Mouse (Mus musculus): ENCODE measurements around the gene Lbhd1.

The Lbhd1 gene

GRCm38 (mm10) chr19:8883616-8884015 is at the start of gene Lbhd1, which contains the start of gene Gm49403:
Lbhd1 (plus strand) TSS chr19:8883732.
Gm49403 (plus strand) TSS chr19:8883930.
- CTCF ChIA-PET = no interaction called here

- CTCF ChIA-PET = interaction anchor here (0.6 kb wide), 1 partner anchor 118 kb away, joined by 9 read pairs; no protein-coding TSS in a partner anchor
These were observed 47.2 kb upstream of the Lbhd1 start for GRCm38 (mm10) chr19:8836327-8836726.

- CTCF ChIA-PET = no interaction called here
These were observed 46.2 kb upstream of the Lbhd1 start, which contains the start of gene Bscl2 for GRCm38 (mm10) chr19:8837251-8837791. Bscl2 (plus strand) TSS chr19:8837467.

- CTCF ChIA-PET = interaction anchor here (0.7 to 0.8 kb wide), 2 partner anchors 33 to 89 kb away, joined by 3 to 8 read pairs; partner anchors contain the start of gene Ubxn1
These were observed 45.3 kb upstream of the Lbhd1 start for GRCm38 (mm10) chr19:8838041-8838730.

DNA sequence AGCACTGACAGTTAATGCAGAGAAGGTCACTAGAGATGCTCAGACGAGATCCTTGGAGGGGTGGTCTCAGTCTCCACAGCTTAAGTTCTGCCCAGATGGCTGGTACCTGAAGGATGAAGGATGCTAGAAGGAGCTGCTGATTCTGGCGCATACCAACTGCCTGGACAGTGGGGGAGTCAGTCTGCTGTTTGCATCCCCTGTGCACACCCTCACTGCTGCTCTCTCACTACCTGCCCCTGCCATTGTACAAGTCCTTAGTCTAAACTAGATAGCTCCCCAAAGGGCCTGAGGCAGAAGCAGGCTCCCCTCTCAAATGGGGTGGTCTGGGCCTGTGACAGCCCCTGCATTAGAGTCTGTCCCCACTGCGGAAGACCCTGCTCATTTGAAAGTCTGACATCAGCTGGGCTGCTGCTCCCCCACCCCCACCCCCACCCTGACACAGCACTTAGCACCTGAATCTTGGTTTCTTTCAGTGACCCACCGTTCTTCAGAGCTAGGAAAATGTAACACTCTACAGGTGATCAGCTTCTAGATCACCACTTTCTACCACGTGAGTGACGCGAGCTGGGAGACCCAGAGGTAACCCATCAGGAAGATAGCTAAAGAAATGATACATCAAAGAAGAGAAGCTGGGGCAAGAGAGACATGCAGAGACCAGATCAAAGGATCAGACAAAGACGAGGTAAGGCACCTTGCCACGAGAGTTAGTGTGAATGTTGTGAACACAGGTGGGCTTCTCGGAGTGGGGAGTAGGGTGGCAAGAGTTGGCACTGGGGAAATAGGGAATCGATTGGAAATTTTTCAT is 44.2 kb upstream of the Lbhd1 start, which contains the start of gene Gng3:
Gene Gng3, minus strand, starts transcription at position 92 of the 805 bp plus-strand sequence.
- CTCF ChIA-PET = interaction anchor here (0.5 to 1.0 kb wide), 6 partner anchors 21 to 215 kb away, joined by 3 to 9 read pairs (median 5); partner anchors contain the start of gene Ubxn1

- CTCF ChIA-PET = interaction anchor here (0.5 to 0.6 kb wide), 3 partner anchors 47 to 214 kb away, joined by 4 to 9 read pairs (median 4); no protein-coding TSS in a partner anchor
These were observed 43.4 kb upstream of the Lbhd1 start for GRCm38 (mm10) chr19:8839908-8840791.

DNA sequence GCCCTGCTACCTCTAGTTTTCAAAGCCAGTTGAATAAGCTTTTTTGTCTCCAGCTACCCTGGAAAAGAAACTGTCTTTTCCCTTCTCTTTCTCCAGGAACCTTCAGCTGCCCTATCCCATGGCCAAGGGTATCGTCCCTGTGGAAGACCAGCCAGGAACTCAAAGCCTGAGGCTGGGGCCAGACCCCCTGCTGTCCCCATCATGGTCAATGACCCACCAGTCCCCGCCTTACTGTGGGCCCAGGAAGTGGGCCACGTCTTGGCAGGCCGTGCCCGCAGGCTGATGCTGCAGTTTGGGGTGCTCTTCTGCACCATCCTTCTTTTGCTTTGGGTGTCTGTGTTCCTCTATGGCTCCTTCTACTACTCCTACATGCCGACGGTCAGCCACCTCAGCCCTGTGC is 42.5 kb upstream of the Lbhd1 start:
- CTCF ChIA-PET = interaction anchor here (0.5 kb wide), 1 partner anchor 155 kb away, joined by 4 read pairs; no protein-coding TSS in a partner anchor

GRCm38 (mm10) chr19:8842961-8843360 is 40.6 kb upstream of the Lbhd1 start:
- CTCF ChIA-PET = no interaction called here

DNA sequence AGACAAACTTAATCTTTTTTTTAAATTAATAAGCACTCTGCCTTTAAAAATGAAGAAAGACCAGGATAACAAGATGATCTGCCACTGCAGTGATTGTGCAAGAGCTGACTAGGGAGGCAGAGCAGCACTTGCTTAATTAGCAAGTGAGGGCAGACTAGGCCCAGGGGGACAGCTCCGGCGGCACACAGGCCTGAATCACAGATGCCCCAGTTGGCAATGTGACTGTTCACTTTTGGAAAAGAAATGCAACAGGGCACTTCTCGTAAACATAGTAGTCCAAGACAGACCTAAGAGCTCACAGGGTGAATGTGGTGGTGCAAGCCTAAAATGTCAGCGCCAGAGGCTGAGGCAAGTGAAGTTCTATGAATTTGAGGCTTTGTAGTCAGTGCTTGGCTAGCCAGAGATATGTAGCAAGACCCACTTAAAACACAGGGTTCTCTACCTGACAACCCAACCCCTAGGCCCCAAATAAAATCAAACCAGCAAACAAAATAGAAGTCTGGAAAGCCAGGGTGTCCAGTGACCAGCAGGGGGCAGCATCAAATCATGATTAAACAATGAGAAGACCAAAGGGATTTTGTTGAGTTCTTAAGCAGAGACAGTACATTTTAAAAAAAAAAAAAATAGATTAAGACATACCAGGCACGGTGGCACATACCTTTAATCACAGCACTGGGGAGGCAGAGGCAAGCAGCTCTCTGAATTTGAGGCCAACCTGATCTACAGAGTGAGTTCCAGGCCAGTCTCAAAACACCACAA is 39.0 kb upstream of the Lbhd1 start:
- CTCF ChIA-PET = interaction anchor here (0.5 to 0.6 kb wide), 3 partner anchors 66 to 118 kb away, joined by 3 to 5 read pairs (median 3); no protein-coding TSS in a partner anchor

GRCm38 (mm10) chr19:8848356-8848755 is 35.2 kb upstream of the Lbhd1 start:
- CTCF ChIA-PET = no interaction called here

GRCm38 (mm10) chr19:8850402-8850901 is 33.1 kb upstream of the Lbhd1 start, which contains the start of gene Lrrn4cl:
Lrrn4cl (plus strand) TSS chr19:8850768.
- CTCF ChIA-PET = interaction anchor here (0.6 kb wide), 1 partner anchor 1101 kb away, joined by 5 read pairs; no protein-coding TSS in a partner anchor

- CTCF ChIA-PET = no interaction called here
These were observed 31.9 kb upstream of the Lbhd1 start for GRCm38 (mm10) chr19:8851639-8852038.

GRCm38 (mm10) chr19:8852236-8852928 is 31.1 kb upstream of the Lbhd1 start:
- CTCF ChIA-PET = no interaction called here

DNA sequence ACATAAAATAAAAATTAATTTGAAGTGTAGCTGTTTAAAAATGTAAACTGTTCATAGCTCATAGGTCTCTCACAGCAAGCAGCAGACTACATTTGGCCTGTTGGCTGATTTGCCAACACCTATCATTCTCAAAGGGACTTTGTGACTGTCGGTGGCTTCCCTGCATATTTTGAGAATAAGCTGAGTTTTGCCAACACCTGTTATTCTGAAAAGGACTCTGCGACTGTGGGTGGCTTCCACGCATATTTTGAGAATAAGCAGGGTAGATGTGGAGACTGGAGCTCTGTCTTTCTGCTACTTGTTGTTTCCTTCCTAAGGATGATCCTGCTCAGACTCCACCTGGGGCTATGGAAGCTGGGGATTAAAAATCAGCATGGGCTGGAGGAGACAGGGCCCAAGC is 30.4 kb upstream of the Lbhd1 start:
- CTCF ChIA-PET = interaction anchor here (0.6 kb wide), 1 partner anchor 237 kb away, joined by 5 read pairs; no protein-coding TSS in a partner anchor

GRCm38 (mm10) chr19:8857689-8858088 is 25.8 kb upstream of the Lbhd1 start:
- CTCF ChIA-PET = no interaction called here

DNA sequence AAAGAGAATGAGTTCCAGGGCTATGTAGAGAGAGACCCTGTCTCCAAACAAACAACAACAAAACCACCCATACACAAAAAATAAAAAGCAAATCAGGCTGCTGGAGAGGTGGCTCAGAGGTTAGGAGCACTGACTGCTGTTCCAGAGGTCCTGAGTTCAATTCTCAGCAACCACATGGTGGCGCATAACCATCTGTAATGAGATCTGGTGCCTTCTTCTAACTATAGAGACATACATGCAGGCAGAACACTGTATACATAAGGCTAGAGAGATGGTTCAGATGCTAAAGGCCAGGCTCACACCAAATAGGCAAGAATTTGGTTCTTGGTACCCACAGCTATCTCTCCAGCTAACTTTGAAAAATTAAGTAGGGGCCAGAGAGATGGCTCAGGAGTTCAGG is 24.5 kb upstream of the Lbhd1 start:
- CTCF ChIA-PET = interaction anchor here (0.6 kb wide), 1 partner anchor 223 kb away, joined by 3 read pairs; no protein-coding TSS in a partner anchor

- CTCF ChIA-PET = no interaction called here
These were observed 19.3 kb upstream of the Lbhd1 start for GRCm38 (mm10) chr19:8864265-8864664.

DNA sequence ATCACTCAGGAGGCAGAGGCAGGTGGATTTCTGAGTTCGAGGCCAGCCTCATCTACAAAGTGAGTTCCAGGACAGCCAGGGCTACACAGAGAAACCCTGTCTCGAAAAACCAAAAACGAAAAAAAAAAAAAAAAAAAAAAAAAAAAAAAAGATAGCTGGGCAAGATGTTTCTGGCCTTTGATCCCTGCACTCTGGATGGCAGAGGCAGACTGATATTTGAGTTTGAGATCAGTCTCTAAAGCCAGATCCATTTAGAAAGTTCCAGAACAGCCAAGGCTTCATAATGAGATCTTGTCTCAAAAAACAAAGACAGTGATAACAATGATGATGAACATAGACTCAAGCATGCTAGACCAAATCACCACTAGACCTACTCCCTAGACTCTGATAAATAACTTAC is 13.2 kb upstream of the Lbhd1 start:
- CTCF ChIA-PET = interaction anchor here (0.6 kb wide), 2 partner anchors 31 to 40 kb away, joined by 3 read pairs; partner anchors contain the start of gene Gng3

GRCm38 (mm10) chr19:8870838-8871237 is 12.7 kb upstream of the Lbhd1 start:
- CTCF ChIA-PET = interaction anchor here (0.6 to 1.1 kb wide), 3 partner anchors 32 to 40 kb away, joined by 3 read pairs; partner anchors contain the start of gene Gng3
